Mouse (Mus musculus) right cerebral cortex, postnatal 36 days (tissue): ENCODE measurements around the gene Abi3.

Experiments used
- DNase-seq, 2 experiments: peaks; one replicate each; pipeline ENCODE4 v3.0.0; 2022; ENCODE audit warnings: low spot score in 2 of 2, mixed read lengths in 1 of 2

The Abi3 gene

GRCm38 (mm10) chr11:95838999-95839868, 3.0 kb downstream of the Abi3 start:
- no peak for DNase-seq

GRCm38 (mm10) chr11:95838598-95838997, 3.7 kb downstream of the Abi3 start:
- DNase-seq: no peak

- DNase-seq: no peak
Measured at GRCm38 (mm10) chr11:95837059-95837458, 5.2 kb downstream of the Abi3 start, which contains the start of gene Gngt2. Gngt2 (plus strand) TSS chr11:95837216.

GRCm38 (mm10) chr11:95836433-95836832, 5.8 kb downstream of the Abi3 start:
- no peak for DNase-seq

- DNase-seq: no peak
Measured at GRCm38 (mm10) chr11:95835832-95836231, 6.4 kb downstream of the Abi3 start.

GRCm38 (mm10) chr11:95834742-95835710, 7.2 kb downstream of the Abi3 start:
- no peak for DNase-seq

GRCm38 (mm10) chr11:95834143-95834667, 8.1 kb downstream of the Abi3 start:
- DNase-seq: no peak

GRCm38 (mm10) chr11:95833631-95834142, 8.6 kb downstream of the Abi3 start:
- DNase-seq: no peak

- no peak for DNase-seq
Measured at GRCm38 (mm10) chr11:95833006-95833570, 9.2 kb downstream of the Abi3 start.

- DNase-seq: no peak
Measured at GRCm38 (mm10) chr11:95832129-95833005, 9.9 kb downstream of the Abi3 start.

- no peak for DNase-seq
Measured at GRCm38 (mm10) chr11:95831641-95832040, 10.6 kb downstream of the Abi3 start.

GRCm38 (mm10) chr11:95831276-95831619, 11.0 kb downstream of the Abi3 start:
- DNase-seq: no peak

- DNase-seq: no peak
Measured at GRCm38 (mm10) chr11:95830411-95831275, 11.6 kb downstream of the Abi3 start.

GRCm38 (mm10) chr11:95829526-95830050, 12.7 kb downstream of the Abi3 start:
- DNase-seq: no peak

GRCm38 (mm10) chr11:95828181-95828964, 13.9 kb downstream of the Abi3 start:
- DNase-seq: no peak

- peak in 1 of 2 experiments; percentile 42 for DNase-seq
Measured at GRCm38 (mm10) chr11:95827464-95828085, 14.7 kb downstream of the Abi3 start.

GRCm38 (mm10) chr11:95827168-95827447, 15.2 kb downstream of the Abi3 start:
- no peak for DNase-seq
